Mouse (Mus musculus): ENCODE measurements around the gene Zfp536. TPM values are rescaled to one million over a fixed set of nuclear protein-coding genes. Genes with fewer than 3 reads are reported as not detected.

Zfp536 gene
- polyA plus RNA-seq, 1 experiment from 2014 or later: 4.3 TPM

DNA sequence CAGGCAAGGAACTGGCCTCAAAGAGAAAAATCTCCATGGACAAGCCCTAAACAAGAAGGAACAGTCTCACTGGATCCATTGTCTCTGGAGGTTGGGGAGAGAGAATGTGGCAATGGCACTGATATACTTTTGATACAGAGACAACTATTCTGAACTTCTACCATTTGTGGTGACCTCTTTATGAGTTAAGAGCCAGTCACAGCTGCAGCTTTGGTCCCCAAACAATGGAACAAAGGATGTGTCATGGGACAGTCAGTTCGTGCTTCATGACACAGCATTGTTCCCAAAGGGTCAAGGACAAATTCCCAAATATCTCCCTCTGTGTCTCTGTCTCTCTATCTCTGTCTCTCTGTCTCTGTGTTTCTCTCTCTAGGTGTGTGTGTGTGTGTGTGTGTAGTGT, 20.4 kb downstream of the Zfp536 start:
- Histone ChIP-seq H3K36me3 (no peaks in the 10 kb centered on the region), H3K4me1 (no peaks in the 10 kb centered on the region), H3K27ac (replicated peaks) (no peak overlapping the region), H3K9ac (no peak overlapping the region), H3K9me3 (no peaks in the 10 kb centered on the region), H3K4me2 (no peak overlapping the region), H3K27me3 (replicated peaks) (peaks cover 20% of the 10 kb centered on the region), H3K4me3 (no peak overlapping the region)
- no peak for ATAC-seq (ENCODE audit: extremely low read depth, insufficient number of reproducible peaks, low FRiP score, low TSS enrichment)
- 68% methylated on average over 1 of the region's 1 CpGs for WGBS

DNA sequence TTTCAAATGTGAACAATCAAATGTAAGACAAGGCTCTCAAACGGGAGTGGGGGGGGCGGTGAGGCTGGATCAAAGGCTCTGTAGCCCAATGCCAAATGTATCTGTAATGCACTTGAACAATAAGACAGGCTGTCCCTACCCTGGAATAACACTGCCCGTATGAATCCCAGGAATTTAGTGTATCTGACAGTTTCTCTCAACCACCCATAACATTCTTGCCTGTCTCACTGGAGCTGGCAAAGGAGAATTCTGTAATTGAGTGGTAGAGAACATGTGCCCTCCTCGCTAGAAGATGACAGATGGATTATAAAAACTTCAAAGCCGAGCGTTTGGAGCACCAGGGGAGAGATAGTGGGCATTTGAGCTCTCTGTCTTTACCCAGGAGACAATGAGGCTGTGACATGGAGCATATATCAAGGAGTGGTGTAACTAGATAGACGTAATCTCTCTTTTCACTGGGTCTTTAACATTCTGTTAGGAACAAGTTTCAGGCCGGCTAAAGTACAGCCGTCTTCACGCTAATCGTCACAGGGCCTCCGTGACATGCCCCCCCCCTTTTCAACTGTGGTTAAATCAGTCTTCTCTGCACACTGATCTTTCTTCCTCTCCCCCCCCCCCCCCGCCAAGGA, 27.2 kb downstream of the Zfp536 start:
- Histone ChIP-seq H3K27ac (replicated peaks) (peak overlapping the region; percentile 64), H3K9ac (0 out of 2 replicates have a peak overlapping the region, but pooled peaks have one; percentile 6), H3K4me1 (peaks cover 23% of the 10 kb centered on the region), H3K4me3 (no peak overlapping the region; the same call in 1 of the 2 replicates), H3K36me3 (no peaks in the 10 kb centered on the region), H3K27me3 (replicated peaks) (peaks cover 38% of the 10 kb centered on the region), H3K4me2 (peak overlapping the region; percentile 57), H3K9me3 (no peaks in the 10 kb centered on the region)
- WGBS: 17% methylated on average over 13 of the region's 13 CpGs
- ATAC-seq (ENCODE audit: extremely low read depth, insufficient number of reproducible peaks, low FRiP score, low TSS enrichment): no peak

DNA sequence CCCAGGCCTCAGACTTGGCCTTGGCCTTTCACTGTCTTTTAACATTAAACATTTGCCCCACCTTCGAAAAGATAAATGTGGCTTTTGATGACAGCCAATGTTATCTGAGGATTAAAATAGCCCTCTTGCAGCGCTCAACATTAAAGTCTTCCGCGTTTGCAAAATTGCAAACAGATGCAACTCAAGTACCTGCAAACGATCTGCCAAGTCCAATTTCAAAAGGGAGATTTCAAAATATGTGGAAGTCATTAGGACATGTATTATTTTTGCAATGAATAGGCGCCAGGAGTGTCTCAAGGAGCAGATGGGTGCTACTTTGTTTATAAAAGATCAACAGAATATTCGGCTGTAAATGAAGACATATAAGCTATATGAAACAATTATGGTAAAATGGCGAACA, 30.1 kb downstream of the Zfp536 start:
- Histone ChIP-seq H3K4me1 (peaks cover 23% of the 10 kb centered on the region), H3K4me3 (no peak overlapping the region), H3K9me3 (no peaks in the 10 kb centered on the region), H3K36me3 (no peaks in the 10 kb centered on the region), H3K9ac (no peak overlapping the region), H3K27me3 (replicated peaks) (peaks cover 25% of the 10 kb centered on the region), H3K27ac (replicated peaks) (no peak overlapping the region), H3K4me2 (peak overlapping the region; percentile 34)
- WGBS: 41% methylated on average over 8 of the region's 8 CpGs
- no peak for ATAC-seq (ENCODE audit: extremely low read depth, insufficient number of reproducible peaks, low FRiP score, low TSS enrichment)

DNA sequence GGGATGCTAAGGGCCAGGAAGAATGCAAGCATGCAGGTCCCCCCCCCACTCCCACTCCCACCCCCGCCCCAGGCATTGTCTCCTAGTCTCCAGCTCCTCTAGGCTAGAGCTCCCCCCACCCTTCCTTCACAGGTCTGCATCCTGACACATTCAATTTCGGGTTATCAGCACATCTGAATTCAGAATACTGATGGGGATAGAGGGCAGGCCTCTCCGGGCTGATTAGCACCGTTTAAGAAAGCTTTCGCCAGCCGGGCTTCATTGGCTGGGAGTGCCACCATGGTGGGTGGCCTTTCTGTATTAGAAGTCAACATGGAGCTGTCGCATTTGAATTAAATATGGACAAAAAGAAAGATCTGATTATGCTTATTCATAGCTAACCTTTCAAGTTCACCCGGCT, 36.2 kb downstream of the Zfp536 start:
- no peak for ATAC-seq (ENCODE audit: extremely low read depth, insufficient number of reproducible peaks, low FRiP score, low TSS enrichment)
- WGBS: 42% methylated on average over 8 of the region's 8 CpGs
- H3K9ac ChIP-seq: no peak overlapping the region
- H3K4me1 ChIP-seq: peaks cover 27% of the 10 kb centered on the region
- H3K36me3 ChIP-seq: no peaks in the 10 kb centered on the region
- H3K4me2 ChIP-seq: no peak overlapping the region
- H3K9me3 ChIP-seq: no peaks in the 10 kb centered on the region
- no peak overlapping the region for H3K27ac ChIP-seq (replicated peaks)
- H3K4me3 ChIP-seq: no peak overlapping the region
- H3K27me3 ChIP-seq (replicated peaks): peaks cover 15% of the 10 kb centered on the region

DNA sequence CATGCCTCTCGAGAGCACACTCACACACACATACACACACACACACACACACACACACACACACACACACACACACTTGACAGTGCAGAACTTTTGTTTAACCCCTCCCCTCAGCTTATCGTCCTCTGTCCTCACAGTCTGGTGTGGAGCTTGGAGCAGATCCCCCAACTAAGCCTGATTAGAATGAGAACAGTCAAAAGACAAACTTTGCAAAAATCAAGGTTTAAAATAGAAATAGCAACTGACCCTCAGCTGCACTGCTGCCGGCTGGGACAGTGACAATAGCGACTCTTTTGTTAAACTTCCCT, 37.1 kb downstream of the Zfp536 start:
- Histone ChIP-seq H3K4me1 (peaks cover 27% of the 10 kb centered on the region), H3K9ac (no peak overlapping the region), H3K36me3 (no peaks in the 10 kb centered on the region), H3K27ac (replicated peaks) (no peak overlapping the region), H3K27me3 (replicated peaks) (peaks cover 20% of the 10 kb centered on the region), H3K4me2 (0 out of 2 replicates have a peak overlapping the region, but pooled peaks have one; percentile 4), H3K4me3 (no peak overlapping the region), H3K9me3 (no peaks in the 10 kb centered on the region)
- WGBS: 14% methylated on average over 4 of the region's 4 CpGs
- ATAC-seq (ENCODE audit: extremely low read depth, insufficient number of reproducible peaks, low FRiP score, low TSS enrichment): no peak

DNA sequence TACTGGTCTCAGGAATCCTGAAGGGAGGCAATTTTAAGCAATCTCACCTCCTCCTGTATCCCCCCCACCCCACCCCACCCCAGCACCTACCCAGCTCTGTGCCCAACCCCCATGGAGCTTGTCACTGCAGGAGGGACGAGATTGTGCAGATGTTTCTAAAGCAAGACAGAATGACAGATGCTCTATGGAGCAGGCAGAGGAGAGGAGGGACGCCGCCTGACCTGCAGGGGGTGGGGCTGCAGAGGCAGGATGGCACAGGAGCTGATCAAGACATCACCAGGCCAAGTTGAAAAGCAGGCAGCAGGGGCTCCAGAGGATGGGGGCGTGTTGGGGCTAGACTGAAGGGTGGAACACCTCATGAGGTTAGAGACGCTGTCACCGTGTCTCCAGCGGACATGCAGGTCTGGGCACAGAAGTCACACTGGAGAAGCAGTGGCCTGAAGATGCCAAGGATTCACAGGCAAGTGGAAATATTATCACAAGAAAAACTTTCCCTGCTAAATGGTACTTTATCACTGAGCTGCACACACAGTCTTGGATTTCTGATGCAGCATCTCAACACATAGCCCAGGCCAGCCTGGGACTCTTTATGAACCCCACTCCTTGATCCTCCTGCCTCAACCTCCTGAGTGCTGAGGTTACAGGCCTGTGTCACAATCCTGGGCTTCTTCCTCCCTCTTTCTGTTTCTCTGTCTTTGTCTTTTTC, 37.6 kb downstream of the Zfp536 start:
- Histone ChIP-seq H3K4me3 (no peak overlapping the region), H3K27ac (replicated peaks) (no peak overlapping the region), H3K4me1 (peaks cover 27% of the 10 kb centered on the region), H3K4me2 (no peak overlapping the region), H3K36me3 (no peaks in the 10 kb centered on the region), H3K27me3 (replicated peaks) (peaks cover 20% of the 10 kb centered on the region), H3K9ac (no peak overlapping the region), H3K9me3 (no peaks in the 10 kb centered on the region)
- WGBS: 40% methylated on average over 7 of the region's 7 CpGs
- ATAC-seq (ENCODE audit: extremely low read depth, insufficient number of reproducible peaks, low FRiP score, low TSS enrichment): no peak

DNA sequence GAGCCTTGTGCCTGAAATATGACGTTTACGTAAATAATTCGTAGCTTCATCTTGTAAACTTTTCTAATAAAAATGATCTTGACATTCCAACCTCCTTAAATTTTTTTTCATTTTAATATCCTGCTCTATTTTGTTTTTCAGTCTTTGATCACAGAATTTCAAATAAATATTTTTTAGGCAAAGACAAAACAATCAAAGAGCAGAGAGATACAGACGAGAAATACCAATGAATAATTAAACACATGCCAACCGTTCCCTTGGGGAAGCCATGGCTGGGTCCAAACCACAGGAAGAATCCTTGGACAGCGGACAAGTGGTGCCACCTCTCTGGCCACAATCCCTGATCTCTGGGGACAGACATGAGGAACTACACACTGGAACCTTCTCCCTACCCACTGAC, 38.3 kb downstream of the Zfp536 start:
- ATAC-seq (ENCODE audit: extremely low read depth, insufficient number of reproducible peaks, low FRiP score, low TSS enrichment): no peak
- no peak overlapping the region for H3K9ac ChIP-seq
- peaks cover 20% of the 10 kb centered on the region for H3K27me3 ChIP-seq (replicated peaks)
- no peaks in the 10 kb centered on the region for H3K9me3 ChIP-seq
- no peak overlapping the region for H3K27ac ChIP-seq (replicated peaks)
- peaks cover 27% of the 10 kb centered on the region for H3K4me1 ChIP-seq
- H3K4me3 ChIP-seq: no peak overlapping the region
- WGBS: 82% methylated on average over 6 of the region's 6 CpGs
- no peak overlapping the region for H3K4me2 ChIP-seq
- H3K36me3 ChIP-seq: no peaks in the 10 kb centered on the region

DNA sequence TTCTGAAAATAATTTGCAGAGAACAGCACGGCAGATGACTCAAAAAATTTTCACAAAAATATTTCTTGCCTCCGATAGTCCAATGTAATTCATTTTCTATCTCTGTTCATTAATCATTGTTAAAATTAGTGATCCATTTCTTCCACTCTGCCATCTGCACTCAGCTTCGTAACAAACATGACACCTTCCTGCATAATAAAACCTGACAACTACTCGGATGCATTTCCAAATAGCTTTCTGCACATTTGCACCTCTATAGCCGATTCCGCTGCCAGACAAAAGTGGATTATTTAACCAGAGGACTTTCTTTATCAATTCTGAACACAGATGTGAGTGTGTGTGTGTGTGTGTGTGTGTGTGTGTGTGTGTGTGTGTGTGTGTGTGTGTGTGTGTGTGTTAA, 38.9 kb downstream of the Zfp536 start:
- Histone ChIP-seq H3K4me2 (no peak overlapping the region), H3K9ac (no peak overlapping the region), H3K9me3 (no peaks in the 10 kb centered on the region), H3K4me3 (no peak overlapping the region), H3K27me3 (replicated peaks) (peaks cover 20% of the 10 kb centered on the region), H3K36me3 (no peaks in the 10 kb centered on the region), H3K4me1 (peaks cover 27% of the 10 kb centered on the region), H3K27ac (replicated peaks) (no peak overlapping the region)
- no peak for ATAC-seq (ENCODE audit: extremely low read depth, insufficient number of reproducible peaks, low FRiP score, low TSS enrichment)
- WGBS: 75% methylated on average over 6 of the region's 6 CpGs

DNA sequence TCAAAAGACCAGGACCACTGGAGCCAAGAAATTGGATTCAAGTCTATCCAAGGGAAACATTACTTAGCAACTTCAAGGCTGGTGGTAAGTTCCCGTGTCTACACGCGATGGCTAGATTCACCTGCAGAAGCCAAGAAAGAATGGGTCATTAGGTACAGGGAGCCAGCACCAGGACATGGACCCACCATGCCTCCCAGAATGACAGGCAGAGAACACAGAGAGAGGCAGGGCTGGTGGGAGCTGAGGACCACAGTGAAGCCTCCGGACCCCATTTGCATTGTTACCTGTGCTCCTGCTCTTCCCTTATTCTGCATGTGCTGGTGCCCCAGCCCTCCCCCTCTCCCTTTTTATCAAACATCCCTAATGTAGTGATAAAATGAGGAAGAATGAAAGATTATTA, 39.4 kb downstream of the Zfp536 start:
- Histone ChIP-seq H3K27ac (replicated peaks) (no peak overlapping the region), H3K36me3 (no peaks in the 10 kb centered on the region), H3K9ac (no peak overlapping the region), H3K9me3 (no peaks in the 10 kb centered on the region), H3K4me2 (no peak overlapping the region), H3K27me3 (replicated peaks) (peaks cover 20% of the 10 kb centered on the region), H3K4me3 (no peak overlapping the region), H3K4me1 (peaks cover 27% of the 10 kb centered on the region)
- no peak for ATAC-seq (ENCODE audit: extremely low read depth, insufficient number of reproducible peaks, low FRiP score, low TSS enrichment)
- 92% methylated on average over 4 of the region's 4 CpGs for WGBS

DNA sequence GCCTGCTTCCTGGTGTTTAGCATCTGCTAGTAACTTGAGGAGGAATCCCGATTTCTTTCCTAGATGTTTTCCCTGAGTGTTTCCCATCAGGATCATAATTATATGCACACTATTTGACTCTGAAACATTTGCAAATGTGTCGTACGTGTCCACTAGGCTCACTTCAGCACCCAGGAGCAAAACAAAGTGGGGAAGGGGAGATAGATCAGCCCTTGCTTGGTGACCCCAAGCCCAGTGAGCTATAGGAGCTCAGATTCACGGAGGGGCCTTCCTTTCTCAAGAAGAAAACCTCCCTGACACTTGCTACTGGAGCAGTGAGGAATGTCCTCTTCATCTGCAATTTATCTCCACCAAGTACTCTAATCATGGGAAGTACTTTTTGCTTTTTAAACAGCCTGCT, 40.7 kb downstream of the Zfp536 start:
- H3K4me3 ChIP-seq: no peak overlapping the region
- H3K9me3 ChIP-seq: no peaks in the 10 kb centered on the region
- H3K27ac ChIP-seq (replicated peaks): no peak overlapping the region
- no peak for ATAC-seq (ENCODE audit: extremely low read depth, insufficient number of reproducible peaks, low FRiP score, low TSS enrichment)
- 54% methylated on average over 4 of the region's 4 CpGs for WGBS
- H3K4me2 ChIP-seq: no peak overlapping the region
- H3K36me3 ChIP-seq: no peaks in the 10 kb centered on the region
- H3K4me1 ChIP-seq: peaks cover 30% of the 10 kb centered on the region
- H3K9ac ChIP-seq: no peak overlapping the region
- peaks cover 10% of the 10 kb centered on the region; the same call in 1 of the 2 replicates for H3K27me3 ChIP-seq (replicated peaks)

DNA sequence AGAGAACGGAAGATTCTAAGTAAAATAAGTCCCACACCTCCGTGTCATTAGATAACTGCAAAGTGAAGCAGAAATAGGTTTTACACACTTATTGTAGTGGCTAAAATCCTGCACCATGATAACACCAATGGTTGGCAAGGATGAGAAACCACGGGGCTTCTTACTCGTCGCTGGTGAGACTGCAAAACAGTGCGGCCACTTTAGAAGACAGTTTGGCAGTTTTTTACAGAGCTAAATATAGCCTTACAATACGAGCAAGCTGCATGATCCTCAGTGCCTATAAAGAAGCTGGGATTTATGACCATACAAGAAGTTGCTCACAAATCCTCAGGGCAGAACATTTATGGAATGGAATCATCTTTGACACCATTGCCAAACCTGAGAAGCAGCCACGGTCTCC, 45.7 kb downstream of the Zfp536 start:
- 51% methylated on average over 8 of the region's 8 CpGs for WGBS
- Histone ChIP-seq H3K9ac (no peak overlapping the region), H3K27ac (replicated peaks) (no peak overlapping the region), H3K27me3 (replicated peaks) (peaks cover 4% of the 10 kb centered on the region; the same call in 1 of the 2 replicates), H3K4me2 (peak overlapping the region; percentile 30; the same call in 1 of the 2 replicates), H3K4me1 (peaks cover 7% of the 10 kb centered on the region), H3K9me3 (no peaks in the 10 kb centered on the region), H3K36me3 (no peaks in the 10 kb centered on the region), H3K4me3 (no peak overlapping the region)
- ATAC-seq (ENCODE audit: extremely low read depth, insufficient number of reproducible peaks, low FRiP score, low TSS enrichment): no peak
